In genomic region chr10:93647655-93648561, GRCm38 (mm10) we compare ENCODE assay signal across 12 mouse cellular contexts. TPM values are rescaled to one million over a fixed set of nuclear protein-coding genes. Genes with fewer than 3 reads are reported as not detected.
DNase-seq lines count a peak whose midpoint lies in the region; ATAC-seq lines count a peak whose summit lies in the region.
"Had no signal": no experiment of that assay in that cellular context is flagged by ENCODE, and none has a peak within 500 bp of the region (broad histone marks: within the 10 kb centered on the region; RNA-seq: fewer than 3 reads in every experiment).

No protein-coding gene starts in this region.

- H3K4me3 ChIP-seq in heart, embryonic 10.5 days, result no peak overlapping the region
- no peak overlapping the region for H3K4me3 ChIP-seq in liver, embryonic 11.5 days (ENCODE audit: low read depth, low read length)
- H3K4me3 ChIP-seq: hindbrain, embryonic 12.5 days had no signal

- 41% methylated on average over 10 of the region's 10 CpGs for WGBS in heart, embryonic 10.5 days
- 68% methylated on average over 10 of the region's 10 CpGs for WGBS in liver, embryonic 11.5 days

- H3K9me3 ChIP-seq in heart, embryonic 10.5 days, result no peaks in the 10 kb centered on the region
- H3K9me3 ChIP-seq in liver, embryonic 11.5 days (ENCODE audit: control insufficient read depth, low read length), result no peaks in the 10 kb centered on the region
- H3K9me3 ChIP-seq: hindbrain, embryonic 12.5 days had no signal

- no peak overlapping the region for H3K4me2 ChIP-seq in liver, embryonic 11.5 days
- H3K4me2 ChIP-seq: hindbrain, embryonic 12.5 days had no signal

- peaks cover 17% of the 10 kb centered on the region for H3K4me1 ChIP-seq in heart, embryonic 10.5 days
- H3K4me1 ChIP-seq in liver, embryonic 11.5 days (replicated peaks; ENCODE audit: control insufficient read depth, insufficient read depth, low read length), result peaks cover 10% of the 10 kb centered on the region

- no peak overlapping the region for H3K9ac ChIP-seq in liver, embryonic 11.5 days (ENCODE audit: low read depth, low read length)
- H3K9ac ChIP-seq: hindbrain, embryonic 12.5 days had no signal

- peaks cover 66% of the 10 kb centered on the region for H3K27me3 ChIP-seq in heart, embryonic 10.5 days (ENCODE audit: insufficient read depth, poor library complexity, severe bottlenecking)
- peaks cover 9% of the 10 kb centered on the region; the same call in 1 of the 2 replicates for H3K27me3 ChIP-seq in liver, embryonic 11.5 days (replicated peaks; ENCODE audit: control insufficient read depth, insufficient read depth, low read length)
- H3K27me3 ChIP-seq: hindbrain, embryonic 12.5 days had no signal

- peak; percentile 16 for DNase-seq in embryo, embryonic 10 days (ENCODE audit: low spot score)
- no peak for DNase-seq in embryo, embryonic 9.5 days (ENCODE audit: extremely low spot score)
- peak; percentile 36 for DNase-seq in MN1 (ENCODE audit: low spot score)
- peak; percentile 92 for DNase-seq in heart, embryonic 10.5 days (ENCODE audit: low spot score)
- no peak for DNase-seq in liver, embryonic 11.5 days (ENCODE audit: low spot score)
- no peak for DNase-seq in kidney, adult 8-10 months
- no peak for DNase-seq in testis, postnatal 14 days (ENCODE audit: low spot score)
- no peak for DNase-seq in neural tube, embryonic 10.5 days (ENCODE audit: extremely low spot score, low spot score)
- DNase-seq: kidney, postnatal 10 days had no signal

- H3K27ac ChIP-seq in heart, embryonic 10.5 days, result no peak overlapping the region
- H3K27ac ChIP-seq in liver, embryonic 11.5 days (ENCODE audit: low read depth, low read length), result no peak overlapping the region
- H3K27ac ChIP-seq: hindbrain, embryonic 12.5 days; macrophage had no signal

- ATAC-seq in liver, embryonic 11.5 days (replicated peaks; ENCODE audit: low FRiP score), result peak; percentile 53; the same call in 1 of the 2 replicates
- ATAC-seq: forebrain, embryonic 16.5 days had no signal

- no peaks in the 10 kb centered on the region for H3K36me3 ChIP-seq in heart, embryonic 10.5 days
- no peaks in the 10 kb centered on the region for H3K36me3 ChIP-seq in liver, embryonic 11.5 days (ENCODE audit: control insufficient read depth, insufficient read depth, low read length)

RNA-seq across cellular contexts. Expression of gene Ntn4, which starts 7.4 kb away (rescaled TPM):
- 0.06 and 0.40 TPM in 2 replicates for polyA plus RNA-seq in heart, embryonic 10.5 days (2016; fragmentation: Nextera tagmentation; extraction: Ambion mirVana)
- polyA plus RNA-seq in liver, embryonic 11.5 days (2014; fragmentation: Nextera tagmentation; extraction: Ambion mirVana), result 0.56 and 0.60 TPM in 2 replicates

RNA-seq across cellular contexts. Expression of gene Snrpf, which starts 58.4 kb away (rescaled TPM):
- 108 and 145 TPM in 2 replicates for polyA plus RNA-seq in heart, embryonic 10.5 days (2016; fragmentation: Nextera tagmentation; extraction: Ambion mirVana)
- polyA plus RNA-seq in liver, embryonic 11.5 days (2014; fragmentation: Nextera tagmentation; extraction: Ambion mirVana), result 179 and 199 TPM in 2 replicates

Comparison
In these comparisons a context has a peak if more than half of its experiments do, and no peak if none do; other contexts are left out.
1. DNase-seq: peak in embryo, embryonic 10 days (single experiment), MN1 (single experiment) and heart, embryonic 10.5 days (single experiment); none in embryo, embryonic 9.5 days (single experiment), liver, embryonic 11.5 days (single experiment), kidney, adult 8-10 months (0 of 2), testis, postnatal 14 days (single experiment) and neural tube, embryonic 10.5 days (single experiment).